Mouse (Mus musculus): Measurements from ENCODE around the gene Galm. TPM values are rescaled to one million over a fixed set of nuclear protein-coding genes. Genes with fewer than 3 reads are reported as not detected.

The Galm gene
- polyA plus RNA-seq, 1 experiment, result 2.4 TPM

- DNase-seq (ENCODE audit: low read depth in 1 of 2, low spot score in 2 of 2), result no peak
- H3K27me3 ChIP-seq (ENCODE audit: control insufficient read depth, insufficient read depth, low read length), result 0 out of 2 replicates have a peak, but pooled peaks cover 1% of the 10 kb centered on the region
- no peak overlapping the region for H3K27ac ChIP-seq (ENCODE audit: insufficient read depth, low read length)
- no peak for TF ChIP-seq POLR2A (IDR thresholded peaks at IDR 0.05; ENCODE audit: low read depth, low read length)
- no peak for TF ChIP-seq CTCF (IDR thresholded peaks at IDR 0.05; ENCODE audit: extremely low read depth, insufficient read depth, insufficient read length, insufficient replicate concordance)
- WGBS, result 42% methylated on average over 6 of the region's 6 CpGs
- H3K4me1 ChIP-seq (ENCODE audit: control insufficient read depth, insufficient read depth, insufficient read length), result no peaks in the 10 kb centered on the region
- no peaks in the 10 kb centered on the region for H3K36me3 ChIP-seq (ENCODE audit: control insufficient read depth, insufficient read depth, low read length)
- no peak overlapping the region for H3K4me3 ChIP-seq (ENCODE audit: extremely low read depth, insufficient read depth, insufficient read length)
Measured at GRCm38 (mm10) chr17:80091879-80092549, 35.3 kb upstream of the Galm start.

GRCm38 (mm10) chr17:80095254-80095899 is 31.9 kb upstream of the Galm start:
- Histone ChIP-seq H3K4me1 (ENCODE audit: control insufficient read depth, insufficient read depth, insufficient read length) (no peaks in the 10 kb centered on the region), H3K4me3 (ENCODE audit: extremely low read depth, insufficient read depth, insufficient read length) (no peak overlapping the region), H3K27me3 (ENCODE audit: control insufficient read depth, insufficient read depth, low read length) (0 out of 2 replicates have a peak, but pooled peaks cover 1% of the 10 kb centered on the region), H3K36me3 (ENCODE audit: control insufficient read depth, insufficient read depth, low read length) (no peaks in the 10 kb centered on the region), H3K27ac (ENCODE audit: insufficient read depth, low read length) (no peak overlapping the region)
- no peak for DNase-seq (ENCODE audit: low read depth in 1 of 2, low spot score in 2 of 2)
- WGBS, result 83% methylated on average over 9 of the region's 9 CpGs
- TF ChIP-seq POLR2A (IDR thresholded peaks at IDR 0.05; ENCODE audit: low read depth, low read length) (no peak), CTCF (IDR thresholded peaks at IDR 0.05; ENCODE audit: extremely low read depth, insufficient read depth, insufficient read length, insufficient replicate concordance) (no peak)

GRCm38 (mm10) chr17:80096043-80096719 is 31.1 kb upstream of the Galm start:
- Histone ChIP-seq H3K27me3 (ENCODE audit: control insufficient read depth, insufficient read depth, low read length) (0 out of 2 replicates have a peak, but pooled peaks cover 1% of the 10 kb centered on the region), H3K36me3 (ENCODE audit: control insufficient read depth, insufficient read depth, low read length) (no peaks in the 10 kb centered on the region), H3K4me1 (ENCODE audit: control insufficient read depth, insufficient read depth, insufficient read length) (no peaks in the 10 kb centered on the region), H3K27ac (ENCODE audit: insufficient read depth, low read length) (no peak overlapping the region), H3K4me3 (ENCODE audit: extremely low read depth, insufficient read depth, insufficient read length) (no peak overlapping the region)
- WGBS, result 23% methylated on average over 20 of the region's 20 CpGs
- no peak for DNase-seq (ENCODE audit: low read depth in 1 of 2, low spot score in 2 of 2)
- no peak for TF ChIP-seq CTCF (IDR thresholded peaks at IDR 0.05; ENCODE audit: extremely low read depth, insufficient read depth, insufficient read length, insufficient replicate concordance)
- no peak for TF ChIP-seq POLR2A (IDR thresholded peaks at IDR 0.05; ENCODE audit: low read depth, low read length)

GRCm38 (mm10) chr17:80096720-80097114 is 30.6 kb upstream of the Galm start:
- Histone ChIP-seq H3K36me3 (ENCODE audit: control insufficient read depth, insufficient read depth, low read length) (no peaks in the 10 kb centered on the region), H3K27me3 (ENCODE audit: control insufficient read depth, insufficient read depth, low read length) (0 out of 2 replicates have a peak, but pooled peaks cover 1% of the 10 kb centered on the region), H3K4me1 (ENCODE audit: control insufficient read depth, insufficient read depth, insufficient read length) (no peaks in the 10 kb centered on the region), H3K27ac (ENCODE audit: insufficient read depth, low read length) (no peak overlapping the region), H3K4me3 (ENCODE audit: extremely low read depth, insufficient read depth, insufficient read length) (no peak overlapping the region)
- DNase-seq (ENCODE audit: low read depth in 1 of 2, low spot score in 2 of 2), result no peak
- TF ChIP-seq CTCF (IDR thresholded peaks at IDR 0.05; ENCODE audit: extremely low read depth, insufficient read depth, insufficient read length, insufficient replicate concordance) (no peak), POLR2A (IDR thresholded peaks at IDR 0.05; ENCODE audit: low read depth, low read length) (no peak)
- WGBS, result 89% methylated on average over 8 of the region's 8 CpGs

- 0 out of 2 replicates have a peak, but pooled peaks cover 1% of the 10 kb centered on the region for H3K27me3 ChIP-seq (ENCODE audit: control insufficient read depth, insufficient read depth, low read length)
- 67% methylated on average over 2 of the region's 2 CpGs for WGBS
- no peak overlapping the region for H3K27ac ChIP-seq (ENCODE audit: insufficient read depth, low read length)
- no peak overlapping the region for H3K4me3 ChIP-seq (ENCODE audit: extremely low read depth, insufficient read depth, insufficient read length)
- no peaks in the 10 kb centered on the region for H3K4me1 ChIP-seq (ENCODE audit: control insufficient read depth, insufficient read depth, insufficient read length)
- H3K36me3 ChIP-seq (ENCODE audit: control insufficient read depth, insufficient read depth, low read length), result no peaks in the 10 kb centered on the region
- no peak for DNase-seq (ENCODE audit: low read depth in 1 of 2, low spot score in 2 of 2)
- no peak for TF ChIP-seq CTCF (IDR thresholded peaks at IDR 0.05; ENCODE audit: extremely low read depth, insufficient read depth, insufficient read length, insufficient replicate concordance)
Measured at GRCm38 (mm10) chr17:80097221-80097620, 30.1 kb upstream of the Galm start.

GRCm38 (mm10) chr17:80099823-80100222 is 27.4 kb upstream of the Galm start:
- 80% methylated on average over 6 of the region's 6 CpGs for WGBS
- Histone ChIP-seq H3K27me3 (ENCODE audit: control insufficient read depth, insufficient read depth, low read length) (0 out of 2 replicates have a peak, but pooled peaks cover 1% of the 10 kb centered on the region), H3K36me3 (ENCODE audit: control insufficient read depth, insufficient read depth, low read length) (no peaks in the 10 kb centered on the region), H3K4me1 (ENCODE audit: control insufficient read depth, insufficient read depth, insufficient read length) (no peaks in the 10 kb centered on the region), H3K27ac (ENCODE audit: insufficient read depth, low read length) (no peak overlapping the region), H3K4me3 (ENCODE audit: extremely low read depth, insufficient read depth, insufficient read length) (no peak overlapping the region)
- TF ChIP-seq CTCF (IDR thresholded peaks at IDR 0.05; ENCODE audit: extremely low read depth, insufficient read depth, insufficient read length, insufficient replicate concordance) (no peak), POLR2A (IDR thresholded peaks at IDR 0.05; ENCODE audit: low read depth, low read length) (no peak)
- DNase-seq (ENCODE audit: low read depth in 1 of 2, low spot score in 2 of 2), result no peak

Data from spleen, adult 2 months (tissue).